Mouse (Mus musculus): Measurements from ENCODE around the gene Stat6.
"Not testable (repeated sequence)": the region's sequence is repeated elsewhere in the genome, so short reads cannot be mapped to it uniquely, and the experiment has no call there.

Stat6 gene

DNA sequence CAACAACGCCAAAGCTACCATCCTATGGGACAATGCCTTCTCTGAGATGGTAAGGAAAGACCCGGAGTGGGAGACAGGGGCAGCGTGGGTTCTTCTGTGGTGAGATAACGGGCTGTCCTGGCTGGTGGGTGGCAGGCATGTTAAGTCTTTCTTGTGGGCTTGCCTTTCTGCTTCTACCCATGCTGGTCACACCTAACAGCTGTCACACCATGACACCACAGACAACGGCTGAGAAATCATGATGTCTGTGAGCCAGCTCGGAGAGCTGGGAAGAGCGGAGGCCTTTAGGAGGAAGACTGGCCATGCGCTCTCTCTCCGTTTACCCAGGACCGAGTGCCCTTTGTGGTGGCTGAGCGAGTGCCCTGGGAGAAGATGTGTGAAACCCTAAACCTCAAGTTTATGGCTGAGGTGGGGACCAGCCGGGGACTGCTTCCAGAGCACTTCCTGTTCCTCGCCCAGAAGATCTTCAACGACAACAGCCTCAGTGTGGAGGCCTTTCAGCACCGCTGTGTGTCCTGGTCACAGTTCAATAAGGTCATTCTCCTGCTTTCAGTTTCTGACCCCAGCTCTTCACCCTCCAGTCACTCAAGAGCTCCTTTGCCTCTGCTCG lies 12.3 kb downstream of the Stat6 start:
- no peak for DNase-seq

DNA sequence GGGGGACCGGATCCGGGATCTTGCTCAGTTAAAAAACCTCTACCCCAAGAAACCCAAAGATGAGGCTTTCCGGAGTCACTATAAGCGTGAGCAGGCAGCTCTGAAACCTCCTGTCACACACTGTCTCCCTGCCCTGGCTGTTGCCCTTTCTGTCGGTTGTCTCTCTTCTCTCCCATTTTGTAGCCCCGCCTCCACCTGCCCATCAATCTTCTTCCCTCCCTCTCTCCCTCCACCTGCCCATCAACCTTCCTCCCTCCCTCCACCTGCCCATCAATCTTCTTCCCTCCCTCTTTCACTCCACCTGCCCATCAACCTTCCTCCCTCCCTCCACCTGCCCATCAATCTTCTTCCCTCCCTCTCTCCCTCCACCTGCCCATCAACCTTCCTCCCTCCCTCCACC lies 14.8 kb downstream of the Stat6 start:
- not testable (repeated sequence) for DNase-seq

DNA sequence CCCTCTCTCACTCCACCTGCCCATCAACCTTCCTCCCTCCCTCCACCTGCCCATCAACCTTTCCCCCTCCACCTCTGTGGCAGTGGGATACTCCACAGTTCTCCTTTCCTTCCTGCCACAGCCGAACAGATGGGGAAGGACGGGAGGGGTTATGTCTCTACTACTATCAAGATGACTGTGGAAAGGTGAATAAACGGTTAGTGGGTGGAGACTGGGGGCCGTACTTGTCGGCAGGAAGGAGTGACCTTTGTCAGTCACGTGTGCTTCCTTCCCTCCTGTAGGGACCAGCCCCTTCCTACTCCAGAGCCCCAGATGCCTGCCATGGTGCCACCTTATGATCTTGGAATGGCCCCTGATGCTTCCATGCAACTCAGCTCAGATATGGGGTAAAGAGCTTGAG lies 15.3 kb downstream of the Stat6 start:
- DNase-seq = no peak

DNA sequence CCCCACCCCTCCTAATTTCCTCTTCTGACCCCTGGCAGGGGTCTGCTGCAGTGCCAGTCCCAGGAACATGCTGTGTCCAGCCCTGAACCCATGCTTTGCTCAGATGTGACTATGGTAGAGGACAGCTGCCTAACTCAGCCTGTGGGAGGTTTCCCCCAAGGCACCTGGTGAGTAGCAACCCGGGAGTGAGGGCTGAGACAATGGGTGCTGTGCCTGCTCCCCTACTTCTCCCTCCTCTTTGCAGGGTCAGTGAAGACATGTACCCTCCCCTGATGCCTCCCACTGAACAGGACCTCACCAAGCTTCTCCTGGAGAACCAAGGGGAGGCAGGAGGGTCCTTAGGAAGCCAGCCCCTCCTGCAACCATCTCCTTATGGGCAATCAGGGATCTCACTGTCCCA lies 16.8 kb downstream of the Stat6 start:
- no peak for DNase-seq

DNA sequence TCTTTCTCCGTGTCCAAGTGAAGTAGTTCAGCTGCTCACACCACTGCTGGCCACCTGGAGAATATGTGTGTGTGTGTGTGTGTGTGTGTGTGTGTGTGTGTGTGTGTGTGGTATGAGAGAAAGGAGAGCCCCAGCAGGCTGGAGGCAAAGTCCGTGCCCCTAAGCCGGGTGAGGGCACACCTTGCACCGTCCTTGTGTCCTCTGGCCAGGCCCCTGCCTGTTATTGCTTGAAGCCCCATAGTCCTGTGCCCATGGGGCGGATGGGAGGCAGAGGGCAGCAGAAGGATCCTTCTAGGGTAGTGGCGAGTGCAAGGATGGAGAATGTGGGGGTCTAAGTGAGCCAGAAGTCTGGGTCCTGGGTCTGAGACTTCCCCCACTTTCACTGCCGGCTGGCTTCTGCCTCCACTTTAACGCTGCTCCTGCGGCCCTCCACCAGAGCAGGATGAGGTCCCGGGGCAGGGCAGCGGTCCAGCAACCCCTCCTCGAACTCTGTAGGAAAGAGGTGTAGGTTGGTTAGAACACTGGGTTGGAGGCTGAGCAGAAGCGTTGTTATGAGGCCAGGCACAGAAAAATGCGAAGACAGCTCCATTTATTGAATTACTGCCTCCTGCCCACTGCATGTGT lies 18.6 kb downstream of the Stat6 start:
- DNase-seq = peak; percentile 33

DNA sequence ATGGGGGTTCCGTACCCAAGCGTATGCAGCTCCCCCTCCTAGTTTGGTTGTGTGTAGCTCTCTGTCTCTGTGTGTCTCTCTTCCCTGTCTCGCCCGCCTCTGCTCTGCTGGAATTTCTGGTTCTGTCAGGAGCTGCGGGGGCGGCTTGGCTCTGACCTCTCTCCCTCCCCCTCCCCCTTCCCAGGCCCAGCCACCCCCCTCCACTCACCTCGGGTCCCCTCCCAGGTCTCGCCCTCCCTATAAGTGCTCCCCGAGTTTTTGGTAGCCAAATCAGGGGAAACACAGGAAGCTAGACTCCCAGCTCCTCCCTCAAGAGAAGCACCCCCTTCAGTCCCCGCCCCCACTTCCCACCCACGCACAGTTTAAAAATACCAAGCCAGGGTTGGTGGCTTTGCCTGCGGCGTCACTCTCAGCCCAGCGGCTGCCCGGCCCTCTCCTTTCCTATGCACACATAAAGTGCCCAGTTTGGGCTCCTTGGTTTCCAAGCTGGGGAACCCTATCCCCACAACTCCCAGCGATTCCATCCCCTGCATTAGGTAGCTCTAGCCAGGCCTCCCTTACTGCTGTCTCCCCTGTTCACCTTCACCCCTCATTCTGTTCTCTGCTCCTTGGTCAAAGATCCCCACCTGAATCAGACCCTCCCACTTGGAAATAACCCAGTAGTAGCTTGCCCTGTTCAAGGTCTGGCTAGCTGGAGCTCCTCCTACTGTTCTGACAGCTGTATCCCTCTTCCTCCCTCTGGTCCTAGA lies 19.3 kb downstream of the Stat6 start:
- peak; percentile 77 for DNase-seq

DNA sequence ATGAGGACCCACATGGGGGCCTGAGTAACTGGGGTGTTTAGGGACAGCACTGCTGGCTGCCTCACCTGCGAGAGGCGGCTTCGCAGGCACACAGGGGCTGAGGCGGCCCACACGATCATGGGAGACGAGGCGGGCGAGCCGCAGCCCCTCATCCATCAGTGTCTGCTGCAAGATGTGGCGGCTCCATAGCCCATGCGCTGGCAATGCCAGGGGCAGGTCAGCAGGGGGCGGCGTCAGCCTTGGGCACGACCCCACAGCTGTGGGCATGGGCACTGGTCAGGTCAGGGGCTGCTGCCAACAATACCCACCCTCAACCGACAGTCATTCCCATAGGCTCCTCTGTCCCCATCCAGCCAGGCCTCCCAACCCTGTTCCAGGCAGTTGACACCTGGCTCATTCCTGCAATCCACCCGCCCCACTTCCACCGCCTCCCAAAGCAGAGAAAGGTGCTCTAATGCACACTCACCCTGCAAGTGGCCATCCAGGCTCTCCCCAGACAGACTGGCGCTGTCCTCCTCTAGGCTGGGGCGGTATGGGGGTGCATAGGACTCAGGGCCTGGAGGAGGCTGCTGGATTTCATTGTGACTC lies 20.0 kb downstream of the Stat6 start:
- DNase-seq = peak; percentile 77

DNA sequence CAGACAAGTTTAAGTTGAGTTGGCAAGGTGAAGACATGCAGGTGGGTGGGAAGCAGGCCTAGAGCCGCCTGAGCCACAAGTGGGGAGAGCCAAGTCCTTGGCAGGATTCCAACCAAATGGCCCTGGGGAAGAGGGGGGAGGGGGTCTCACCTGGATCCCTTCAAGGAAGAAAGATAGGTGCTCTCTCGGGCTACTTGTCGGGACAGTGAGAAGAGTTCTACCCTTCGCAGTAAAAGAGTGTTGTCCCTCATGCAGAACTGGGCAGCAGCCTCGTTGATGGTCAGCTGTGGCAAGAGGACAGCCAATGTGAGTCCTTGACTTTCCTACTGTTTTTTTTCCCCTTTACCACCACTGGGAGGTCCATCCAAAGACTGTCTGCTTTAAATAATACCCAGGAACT lies 20.8 kb downstream of the Stat6 start:
- DNase-seq = no peak

DNA sequence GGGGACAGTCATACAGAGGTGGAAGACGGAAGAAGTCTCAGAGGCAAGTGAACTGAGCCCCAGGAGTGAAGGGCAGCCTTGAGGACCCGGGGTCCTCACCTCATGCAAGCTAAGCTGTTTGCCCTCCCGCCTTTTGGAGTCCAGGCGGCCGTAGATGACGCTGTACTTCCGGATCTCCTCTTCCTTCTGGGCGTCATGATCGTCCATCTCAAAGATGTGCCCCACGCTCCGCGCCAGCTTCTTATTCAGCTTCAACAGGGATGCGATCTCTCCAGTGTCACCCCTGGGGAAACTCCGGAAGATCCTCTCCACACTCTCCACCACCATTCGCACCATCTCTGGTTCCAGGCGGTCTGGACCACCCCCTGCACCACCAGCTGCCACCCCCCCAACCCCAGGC lies 21.4 kb downstream of the Stat6 start:
- DNase-seq = no peak

DNA sequence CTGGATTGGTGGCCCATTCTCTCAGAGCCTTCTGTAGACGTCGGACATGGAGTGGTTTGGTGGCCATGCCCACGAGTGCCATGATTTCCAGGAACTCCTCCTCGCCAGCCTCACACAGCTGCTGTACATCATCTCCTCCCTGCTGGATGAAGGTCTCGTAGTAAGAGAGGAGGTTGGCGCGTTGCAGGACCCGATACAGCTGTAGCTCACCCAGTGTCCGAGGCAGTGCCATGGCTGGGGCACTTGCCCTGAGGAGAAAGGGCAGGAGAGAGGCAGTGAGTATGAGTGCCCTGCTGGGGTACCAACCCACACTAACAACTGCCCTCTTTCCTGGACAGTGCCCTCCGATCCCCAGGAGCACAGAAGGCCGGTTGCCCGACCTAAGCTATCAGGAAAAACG lies 22.1 kb downstream of the Stat6 start:
- no peak for DNase-seq

DNA sequence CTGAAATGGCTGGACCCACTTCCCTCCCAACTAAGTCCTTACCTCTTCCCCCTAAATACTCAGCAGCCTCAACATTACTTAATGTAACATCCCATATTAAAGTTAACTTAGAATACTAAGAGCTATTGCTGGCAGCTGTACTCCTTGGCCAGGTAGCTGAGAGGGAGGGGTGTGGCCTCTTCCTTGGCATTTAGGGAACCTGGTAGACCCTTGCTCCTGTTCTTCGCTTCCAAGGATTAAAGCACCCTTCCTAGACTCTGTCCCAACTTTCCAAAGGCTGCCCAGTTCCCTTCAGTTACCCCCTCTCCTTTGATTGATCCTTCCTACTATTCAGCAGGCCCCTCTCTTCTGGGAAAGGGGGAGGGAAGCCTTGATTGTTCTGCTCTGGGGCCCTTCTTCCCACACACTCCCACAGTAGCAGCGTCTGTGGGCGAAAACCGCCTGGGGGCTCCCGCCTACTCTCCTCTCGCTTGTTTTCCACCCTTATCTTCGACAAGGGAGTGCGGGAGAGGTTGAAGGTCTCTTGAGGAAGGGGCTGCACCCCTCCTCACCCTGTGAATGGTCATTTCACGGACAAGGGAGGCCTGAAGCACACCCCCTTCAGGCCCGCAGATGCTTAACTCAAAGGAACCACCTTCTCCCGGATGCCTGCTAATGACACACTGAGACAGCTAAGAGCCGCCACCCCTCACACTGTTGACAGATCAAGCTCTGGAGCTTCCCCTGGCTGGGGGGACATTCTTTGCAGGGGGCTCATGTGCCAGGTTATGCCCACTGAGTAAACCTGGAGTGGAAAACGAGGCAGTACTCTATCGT lies 22.8 kb downstream of the Stat6 start:
- peak; percentile 46 for DNase-seq

DNA sequence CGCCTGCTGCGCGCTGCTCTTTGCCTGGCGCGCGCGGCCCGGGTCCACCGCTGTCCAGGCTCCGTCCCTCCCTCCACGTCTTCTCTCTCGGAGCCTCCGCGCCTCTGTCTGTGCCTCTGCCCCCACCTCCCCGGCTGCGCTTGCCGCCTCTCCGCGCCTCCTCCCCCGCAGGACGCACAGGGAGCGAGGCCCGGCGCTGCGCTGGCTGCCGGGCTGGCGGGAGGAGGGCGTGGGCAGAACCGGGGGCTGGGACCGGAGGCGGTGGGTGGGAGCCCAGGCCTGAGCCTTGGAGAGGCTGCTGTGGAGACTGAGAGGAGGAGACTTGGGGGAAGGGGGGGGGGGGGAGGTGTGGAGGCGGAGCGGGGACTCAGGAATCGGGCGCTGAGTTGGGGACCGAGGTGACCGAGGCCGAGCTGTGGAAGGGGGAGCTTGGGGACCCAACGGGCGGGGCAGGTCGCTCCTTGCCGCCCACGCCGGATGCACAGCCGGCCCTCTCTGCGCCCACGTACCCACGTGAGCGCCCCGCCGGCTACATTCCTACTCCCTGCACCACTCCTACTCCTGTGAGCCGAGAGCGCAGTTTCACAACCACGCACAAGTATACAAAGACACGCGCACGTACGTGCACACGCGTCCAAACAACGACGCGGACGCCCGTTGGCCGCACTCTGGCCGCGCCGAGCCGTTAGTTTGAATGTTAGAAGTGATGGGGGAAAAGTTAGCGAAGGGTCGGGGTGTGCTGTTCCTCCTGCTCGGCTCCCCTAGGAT lies 23.9 kb downstream of the Stat6 start, which contains the start of gene Nemp1:
Nemp1 (plus strand) TSS at position 401 of the 768 bp plus-strand sequence.
- DNase-seq = peak; percentile 78

DNA sequence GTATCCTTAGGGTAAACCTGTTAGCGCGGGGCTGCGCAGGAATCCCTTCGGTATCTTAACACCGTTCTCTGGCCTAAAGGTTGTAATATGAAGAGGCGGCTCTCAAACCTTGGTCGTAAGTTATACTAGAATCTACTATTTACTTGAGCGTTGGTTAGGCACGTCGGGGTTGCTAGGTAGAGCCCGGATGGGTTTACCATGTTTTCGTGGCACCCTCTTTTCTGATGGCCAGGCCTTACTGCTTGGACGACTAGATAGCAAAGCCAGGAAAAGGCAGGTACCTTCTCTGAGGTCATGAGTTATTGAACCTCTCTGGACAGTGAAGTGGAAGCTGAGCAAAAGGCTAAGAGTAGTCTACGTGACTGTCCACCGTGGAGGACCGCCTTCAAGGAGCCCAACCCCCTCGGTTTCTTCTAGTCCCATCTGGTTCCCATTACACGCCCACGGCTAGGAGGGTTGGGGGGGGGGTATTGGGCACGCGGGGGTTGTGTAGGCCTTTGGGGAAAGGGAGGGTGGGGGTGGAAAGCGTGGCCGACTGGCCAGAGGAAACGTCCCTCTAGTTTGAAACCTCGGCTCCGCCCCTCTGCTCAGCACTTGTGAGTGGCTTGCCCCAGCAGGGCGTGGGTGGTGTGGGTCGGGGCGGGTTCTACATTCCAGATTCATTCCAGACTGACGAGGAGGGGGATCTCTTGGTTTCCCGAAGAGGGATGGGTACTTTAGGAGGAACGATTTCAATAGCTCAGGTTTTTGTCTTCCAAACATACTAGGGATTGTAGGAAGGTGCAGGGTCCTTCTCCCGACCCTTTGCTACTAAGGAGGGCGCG lies 24.7 kb downstream of the Stat6 start:
- peak; percentile 69 for DNase-seq

DNA sequence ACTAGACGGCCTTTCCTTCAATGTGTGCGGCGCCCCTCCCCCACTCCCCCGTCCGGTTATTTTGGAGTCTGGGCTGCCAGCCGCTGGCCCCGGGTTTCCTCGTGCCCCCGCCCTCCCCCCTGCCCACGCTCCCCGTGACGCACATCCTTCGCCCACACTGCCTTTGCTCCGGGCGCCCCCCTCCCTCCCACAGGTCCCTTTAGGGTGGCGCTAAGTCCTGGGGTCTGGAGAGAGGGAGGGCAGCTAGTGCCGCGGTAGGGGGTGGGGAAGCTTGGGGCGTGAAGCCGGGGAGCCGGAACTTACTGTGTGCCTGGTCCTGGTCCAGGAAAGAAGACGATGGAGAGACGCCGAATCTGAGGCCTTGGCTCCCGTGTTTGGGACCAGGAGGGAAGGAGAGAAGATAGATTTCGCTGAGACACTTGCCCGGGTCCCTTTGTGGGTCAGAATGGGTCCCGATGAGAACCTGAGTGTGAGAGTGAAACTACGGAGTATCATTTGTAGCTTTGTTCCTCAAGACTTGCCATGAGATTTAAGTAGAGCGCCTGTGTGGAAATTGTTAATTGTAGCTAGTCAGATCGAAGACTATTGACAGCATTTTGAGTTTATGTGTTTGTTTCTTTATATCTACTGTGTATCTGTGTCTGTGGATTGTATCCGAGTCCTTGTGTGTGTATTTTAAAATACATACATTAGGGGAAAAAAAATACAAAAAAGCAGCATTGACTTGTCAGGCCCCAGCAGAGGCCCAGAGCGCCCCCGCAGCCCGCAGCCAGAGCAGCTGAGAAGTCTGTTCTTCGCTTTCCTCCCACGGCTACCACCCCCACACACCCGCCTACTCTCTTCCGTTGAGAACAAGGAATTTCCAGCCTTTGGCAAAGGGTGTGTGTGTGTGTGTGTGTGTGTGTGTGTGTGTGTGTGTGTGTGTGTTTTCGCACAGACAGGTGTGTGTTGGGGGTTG lies 25.6 kb downstream of the Stat6 start, which contains the start of gene Nab2:
Nab2 (minus strand) TSS at position 476 of the 958 bp plus-strand sequence.
- DNase-seq = peak; percentile 86

DNA sequence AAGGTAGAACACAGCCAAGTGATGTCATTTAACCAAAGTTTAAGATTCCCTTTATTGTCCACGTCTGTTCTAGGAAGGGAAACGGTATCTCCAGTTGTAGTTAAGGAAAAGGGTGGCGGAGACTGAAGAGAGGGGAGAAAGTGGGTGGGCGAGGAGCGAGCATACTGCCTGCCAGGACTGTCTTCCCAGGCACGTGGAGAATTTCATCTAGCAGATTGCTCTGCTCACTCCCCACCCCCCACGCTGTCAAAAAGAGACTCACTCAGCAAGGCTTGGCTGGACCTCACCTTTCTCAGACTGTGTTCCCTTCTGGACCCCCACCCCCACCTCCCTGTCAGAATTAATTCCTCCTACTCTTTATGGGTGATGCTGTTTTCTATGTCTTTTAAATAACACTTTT lies 26.4 kb downstream of the Stat6 start:
- DNase-seq = peak; percentile 49

DNA sequence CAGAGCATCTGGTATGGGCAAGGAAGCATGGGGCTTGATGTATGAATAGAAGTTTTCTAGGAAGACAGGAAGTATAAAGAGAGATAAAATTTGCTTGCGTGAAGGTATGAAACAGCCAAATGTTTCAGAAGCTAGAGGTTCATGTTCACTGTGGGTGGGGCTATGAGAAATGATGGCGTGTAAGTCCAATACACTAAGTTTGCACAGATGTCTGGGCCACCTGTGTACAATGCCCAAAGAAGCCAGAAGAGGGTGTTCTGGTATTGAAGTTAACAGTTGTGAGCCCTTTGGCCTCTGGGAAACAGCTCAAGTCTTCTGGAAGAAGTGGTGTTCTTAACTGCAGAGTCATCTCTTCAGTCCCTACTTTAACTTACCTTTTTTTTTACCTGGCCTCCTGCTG lies 27.4 kb downstream of the Stat6 start:
- no peak for DNase-seq

DNA sequence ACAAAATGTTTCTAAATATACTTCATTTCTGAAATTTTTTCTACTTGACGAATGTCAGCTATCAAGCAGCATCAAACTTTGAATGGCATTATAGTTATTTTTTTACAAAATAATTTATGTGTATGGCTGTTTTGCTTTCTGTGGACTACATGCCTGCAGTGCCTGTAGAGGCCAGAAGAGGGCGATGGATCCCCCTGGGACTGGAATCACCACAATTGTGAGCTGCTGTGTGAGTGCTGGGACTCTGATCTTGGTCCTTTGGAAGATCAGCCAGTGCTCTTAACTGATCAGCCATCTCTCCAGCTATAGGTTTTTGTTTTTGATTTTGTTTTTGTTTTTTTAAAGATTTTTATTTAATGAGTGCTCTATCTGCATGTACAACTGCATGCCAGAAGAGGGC lies 28.5 kb downstream of the Stat6 start:
- DNase-seq = peak; percentile 73

DNA sequence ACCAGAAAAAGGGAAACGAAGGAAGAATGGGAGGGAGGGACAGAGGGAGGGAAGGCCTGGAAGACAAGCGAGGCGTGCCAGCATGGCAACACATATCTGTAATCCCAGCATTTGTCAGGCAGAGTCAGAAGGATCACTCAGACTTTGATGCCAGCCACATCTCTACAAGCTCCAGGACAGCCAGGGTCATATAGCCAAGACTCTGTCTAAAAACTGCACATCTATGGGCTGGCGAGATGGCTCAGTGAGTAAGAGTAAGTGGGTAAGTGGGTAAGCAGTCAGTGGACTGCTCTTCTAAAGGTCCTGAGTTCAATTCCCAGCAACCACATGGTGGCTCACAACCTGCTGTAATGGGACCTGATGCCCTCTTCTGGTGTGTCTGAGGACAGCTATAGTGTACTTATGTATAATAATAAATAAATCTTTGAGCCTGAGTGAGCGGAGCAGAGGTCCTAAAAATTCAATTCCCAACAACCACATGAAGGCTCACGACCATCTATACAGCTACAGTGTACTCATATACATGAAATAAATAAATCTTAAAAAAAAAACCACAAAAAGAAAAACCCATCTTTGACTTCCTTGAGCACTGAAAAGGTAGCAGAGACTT lies 31.4 kb downstream of the Stat6 start:
- no peak for DNase-seq

DNA sequence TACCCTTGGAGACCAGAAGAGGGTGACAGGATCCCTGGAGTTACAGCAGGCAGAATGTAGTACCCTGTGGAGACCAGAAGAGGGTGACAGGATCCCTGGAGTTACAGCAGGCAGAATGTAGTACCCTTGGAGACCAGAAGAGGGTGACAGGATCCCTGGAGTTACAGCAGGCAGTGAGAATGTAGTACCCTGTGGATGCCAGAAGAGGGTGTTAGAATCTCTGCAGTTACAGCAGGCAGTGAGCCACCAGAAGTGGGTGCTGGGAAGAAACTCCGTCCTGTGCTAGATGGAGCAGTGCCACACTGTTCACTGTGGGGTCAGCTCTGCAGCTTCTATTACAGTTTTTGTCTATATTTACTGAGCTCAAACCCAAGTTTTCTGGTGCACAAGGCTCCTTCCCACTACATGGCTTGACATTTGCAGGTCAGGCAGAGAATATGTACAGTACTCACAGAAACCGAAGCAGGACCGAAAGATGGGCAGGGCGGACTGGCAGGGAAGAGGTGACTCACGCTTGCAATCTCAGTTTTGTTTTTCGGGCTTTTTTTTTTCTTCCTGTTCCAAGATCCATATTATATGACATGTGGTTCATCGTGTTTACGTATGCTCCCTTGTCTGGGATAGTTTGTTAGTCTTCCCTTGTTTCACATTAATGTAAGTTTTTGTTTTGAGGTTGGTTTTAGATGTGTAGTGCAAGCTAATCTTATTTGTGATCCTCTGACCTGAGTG lies 32.2 kb downstream of the Stat6 start:
- peak; percentile 77 for DNase-seq
